Mouse (Mus musculus) embryo, embryonic 11.5 days (tissue): ENCODE data around the gene Vmn2r73.
"Not testable (repeated sequence)": the region's sequence is repeated elsewhere in the genome, so short reads cannot be mapped to it uniquely, and the experiment has no call there.

Experiments
- DNase-seq: peaks from one replicate; pipeline ENCODE4 v3.0.0-alpha.2; 2012; ENCODE audit warnings: low read depth, low spot score

Vmn2r73 gene

GRCm38 (mm10) chr7:85876166-85876565, at the start of gene Vmn2r73:
Gene Vmn2r73, minus strand, starts transcription at chr7:85876266.
- DNase-seq = no peak

- DNase-seq = no peak
Observed at GRCm38 (mm10) chr7:85840090-85840948, 35.7 kb downstream of the Vmn2r73 start.

GRCm38 (mm10) chr7:85818092-85818491, 58.0 kb downstream of the Vmn2r73 start:
- DNase-seq = not testable (repeated sequence)
